Mouse (Mus musculus): ENCODE data around the gene Plxnb1. TPM values are rescaled to one million over a fixed set of nuclear protein-coding genes. Genes with fewer than 3 reads are reported as not detected.
"Not testable (repeated sequence)": the region's sequence is repeated elsewhere in the genome, so short reads cannot be mapped to it uniquely, and the experiment has no call there.

Plxnb1 gene
- polyA plus RNA-seq, 1 experiment from 2014 or later, result 15.7 TPM

DNA sequence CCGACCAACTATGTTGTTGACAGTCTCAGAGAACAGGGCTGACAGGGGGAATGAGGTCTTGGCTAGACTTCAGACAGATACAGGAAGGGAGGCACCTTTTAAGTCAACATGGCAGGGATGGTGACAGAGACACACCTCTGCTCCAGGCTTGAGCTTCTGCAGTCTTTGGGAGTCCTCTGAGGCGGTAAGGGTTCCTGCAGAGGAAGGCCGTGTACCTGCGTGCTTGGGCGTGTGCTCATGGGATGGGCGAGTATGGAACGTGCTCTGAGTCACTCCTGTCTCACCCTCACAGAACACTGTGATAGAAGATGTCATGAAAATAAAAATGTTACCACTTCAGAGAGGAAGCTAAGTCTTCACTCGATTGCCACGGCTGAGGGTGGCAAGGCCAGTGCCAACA, 24.4 kb downstream of the Plxnb1 start:
- WGBS, result 69% methylated on average over 9 of the region's 9 CpGs
- peak; percentile 34; the same call in 1 of the 2 replicates for ATAC-seq (ENCODE audit: insufficient number of reproducible peaks, low FRiP score, low TSS enrichment, low read depth)

DNA sequence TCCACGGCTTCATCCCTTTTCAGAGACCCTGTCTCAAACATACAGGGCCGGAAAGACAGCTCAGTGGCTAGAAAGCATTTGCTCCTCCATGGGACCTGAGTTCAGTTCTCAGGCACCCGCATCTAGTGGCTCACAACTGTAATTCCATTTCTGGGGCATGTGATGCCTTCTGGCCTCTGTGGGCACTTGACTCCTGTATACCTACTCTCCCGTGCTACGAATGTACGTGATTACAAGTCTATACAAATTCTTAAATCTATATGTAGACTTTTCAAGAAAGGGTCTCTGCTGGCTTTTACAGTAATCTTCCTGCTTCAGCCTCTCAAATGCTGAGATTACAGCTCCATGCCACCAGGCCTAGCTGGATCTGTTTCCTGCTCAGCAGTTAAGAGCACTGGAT, 25.8 kb downstream of the Plxnb1 start:
- whole genome bisulfite sequencing, result 82% methylated on average over 6 of the region's 6 CpGs
- Histone ChIP-seq H3K27ac (replicated peaks) (no peak overlapping the region), H3K4me1 (peaks cover 4% of the 10 kb centered on the region; the same call in 1 of the 2 replicates), H3K36me3 (peaks cover 28% of the 10 kb centered on the region), H3K4me3 (replicated peaks) (no peak overlapping the region), H3K9ac (no peak overlapping the region), H3K27me3 (no peaks in the 10 kb centered on the region), H3K9me3 (replicated peaks) (no peaks in the 10 kb centered on the region), H3K4me2 (replicated peaks) (no peak overlapping the region)
- no peak for ATAC-seq (ENCODE audit: insufficient number of reproducible peaks, low FRiP score, low TSS enrichment, low read depth)

More for the DNA sequence above, 24.4 kb downstream of the Plxnb1 start:
- peaks cover 41% of the 10 kb centered on the region for H3K36me3 ChIP-seq
- H3K27me3 ChIP-seq, result no peaks in the 10 kb centered on the region
- peaks cover 4% of the 10 kb centered on the region; the same call in 1 of the 2 replicates for H3K4me1 ChIP-seq
- no peak overlapping the region for H3K4me2 ChIP-seq (replicated peaks)
- no peak overlapping the region for H3K9ac ChIP-seq
- H3K4me3 ChIP-seq (replicated peaks), result no peak overlapping the region
- H3K9me3 ChIP-seq (replicated peaks), result no peaks in the 10 kb centered on the region
- H3K27ac ChIP-seq (replicated peaks), result peak overlapping the region; percentile 68

DNA sequence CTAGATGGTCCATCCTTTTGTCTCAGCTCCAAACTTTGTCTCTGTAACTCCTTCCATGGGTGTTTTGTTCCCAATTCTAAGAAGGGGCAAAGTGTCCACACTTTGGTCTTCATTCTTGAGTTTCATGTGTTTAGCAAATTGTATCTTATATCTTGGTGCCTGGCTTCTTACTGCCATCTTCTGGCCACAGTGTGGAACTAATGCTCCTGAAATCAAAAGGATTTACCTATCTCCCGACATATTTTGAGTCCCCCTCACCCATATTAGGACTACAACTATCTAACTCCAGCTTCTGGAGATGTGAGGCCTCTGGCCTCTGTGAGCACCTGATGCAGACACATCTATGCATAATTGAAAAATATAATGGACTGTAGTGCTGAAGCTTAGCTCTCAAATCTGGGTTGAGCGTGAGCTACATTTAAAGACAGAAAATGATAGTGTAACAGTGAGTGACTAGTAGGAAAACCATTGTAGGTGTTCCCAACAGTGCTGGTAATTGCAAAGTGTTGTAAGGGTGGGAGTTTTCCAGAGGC, 27.4 kb downstream of the Plxnb1 start:
- WGBS, result 43% methylated on average over 2 of the region's 2 CpGs
- no peaks in the 10 kb centered on the region for H3K9me3 ChIP-seq (replicated peaks)
- no peak for ATAC-seq (ENCODE audit: insufficient number of reproducible peaks, low FRiP score, low TSS enrichment, low read depth)
- H3K4me2 ChIP-seq (replicated peaks), result no peak overlapping the region
- H3K4me3 ChIP-seq (replicated peaks), result no peak overlapping the region
- no peak overlapping the region for H3K27ac ChIP-seq (replicated peaks)
- H3K36me3 ChIP-seq, result peaks cover 14% of the 10 kb centered on the region
- H3K9ac ChIP-seq, result no peak overlapping the region
- H3K27me3 ChIP-seq, result no peaks in the 10 kb centered on the region
- H3K4me1 ChIP-seq, result peaks cover 4% of the 10 kb centered on the region; the same call in 1 of the 2 replicates

DNA sequence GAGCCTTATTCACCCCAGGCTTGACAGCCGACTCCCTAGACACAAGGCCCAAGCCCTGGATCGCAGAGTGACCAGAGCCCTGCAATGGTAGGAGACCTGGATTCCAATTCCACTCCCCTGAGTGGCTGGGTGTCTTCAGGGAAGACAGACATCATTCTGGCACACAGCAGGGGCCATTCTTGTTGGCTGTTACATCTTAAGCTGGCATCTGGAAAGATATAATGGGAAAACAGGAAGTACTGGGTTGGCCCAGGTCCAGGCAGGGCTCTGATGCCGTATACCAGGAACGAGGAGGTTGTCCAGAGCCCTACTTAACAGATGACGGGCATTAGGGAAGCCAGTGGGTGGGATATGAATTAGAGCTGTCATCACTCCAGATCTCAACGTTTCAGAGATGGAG, 28.1 kb downstream of the Plxnb1 start:
- WGBS, result 32% methylated on average over 6 of the region's 6 CpGs
- H3K36me3 ChIP-seq, result peaks cover 8% of the 10 kb centered on the region; the same call in 1 of the 2 replicates
- no peak overlapping the region for H3K4me3 ChIP-seq (replicated peaks)
- peaks cover 4% of the 10 kb centered on the region; the same call in 1 of the 2 replicates for H3K4me1 ChIP-seq
- no peak overlapping the region for H3K9ac ChIP-seq
- no peaks in the 10 kb centered on the region for H3K27me3 ChIP-seq
- no peak for ATAC-seq (ENCODE audit: insufficient number of reproducible peaks, low FRiP score, low TSS enrichment, low read depth)
- no peak overlapping the region for H3K4me2 ChIP-seq (replicated peaks)
- no peaks in the 10 kb centered on the region for H3K9me3 ChIP-seq (replicated peaks)
- no peak overlapping the region for H3K27ac ChIP-seq (replicated peaks)

DNA sequence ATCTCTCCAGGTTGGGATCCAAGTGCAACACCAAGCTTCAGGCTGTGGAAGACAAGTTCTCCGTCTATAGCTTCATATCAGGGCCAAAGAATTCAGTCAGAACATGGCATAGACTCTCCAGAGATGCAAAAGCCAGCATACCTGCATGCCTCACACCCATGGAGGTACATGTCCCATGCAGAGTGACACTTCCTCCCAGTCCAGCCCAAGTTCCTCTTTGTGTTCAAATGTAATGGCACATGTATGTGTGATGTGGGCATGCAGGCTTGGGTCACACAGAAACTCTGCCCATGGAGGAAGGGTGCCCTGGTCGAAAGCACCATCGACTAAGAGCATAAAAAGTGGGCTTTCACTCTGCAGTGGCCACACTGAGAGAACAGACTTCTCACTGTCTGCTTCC, 29.0 kb downstream of the Plxnb1 start:
- H3K9ac ChIP-seq, result no peak overlapping the region
- peaks cover 4% of the 10 kb centered on the region; the same call in 1 of the 2 replicates for H3K4me1 ChIP-seq
- no peak for ATAC-seq (ENCODE audit: insufficient number of reproducible peaks, low FRiP score, low TSS enrichment, low read depth)
- no peaks in the 10 kb centered on the region for H3K36me3 ChIP-seq
- no peak overlapping the region for H3K27ac ChIP-seq (replicated peaks)
- 85% methylated on average over 3 of the region's 3 CpGs for WGBS
- H3K9me3 ChIP-seq (replicated peaks), result no peaks in the 10 kb centered on the region
- H3K4me2 ChIP-seq (replicated peaks), result no peak overlapping the region
- H3K27me3 ChIP-seq, result no peaks in the 10 kb centered on the region
- no peak overlapping the region for H3K4me3 ChIP-seq (replicated peaks)

DNA sequence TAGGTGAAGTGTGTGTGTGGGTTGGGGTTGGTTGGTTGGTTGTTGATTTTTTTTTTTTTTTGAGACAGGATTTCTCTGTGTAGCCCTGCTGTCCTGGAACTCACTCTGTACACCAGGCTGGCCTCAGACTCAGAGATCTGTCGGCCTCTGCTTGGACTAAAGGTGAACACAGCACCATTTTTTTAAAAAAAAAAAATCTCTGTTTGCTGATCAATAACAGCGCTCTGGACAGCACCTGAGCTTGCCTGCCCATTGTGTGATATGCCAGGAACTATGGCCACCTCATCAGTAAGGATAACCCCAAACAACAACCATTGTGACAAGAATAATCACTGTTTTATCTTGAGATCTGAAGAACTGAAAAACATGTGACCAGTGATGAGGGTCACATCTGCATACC, 29.9 kb downstream of the Plxnb1 start:
- Histone ChIP-seq H3K4me3 (replicated peaks) (no peak overlapping the region), H3K27me3 (no peaks in the 10 kb centered on the region), H3K9me3 (replicated peaks) (no peaks in the 10 kb centered on the region), H3K9ac (no peak overlapping the region), H3K4me2 (replicated peaks) (no peak overlapping the region), H3K36me3 (no peaks in the 10 kb centered on the region), H3K4me1 (peaks cover 4% of the 10 kb centered on the region; the same call in 1 of the 2 replicates), H3K27ac (replicated peaks) (no peak overlapping the region)
- 86% methylated on average over 2 of the region's 2 CpGs for WGBS
- no peak for ATAC-seq (ENCODE audit: insufficient number of reproducible peaks, low FRiP score, low TSS enrichment, low read depth)

DNA sequence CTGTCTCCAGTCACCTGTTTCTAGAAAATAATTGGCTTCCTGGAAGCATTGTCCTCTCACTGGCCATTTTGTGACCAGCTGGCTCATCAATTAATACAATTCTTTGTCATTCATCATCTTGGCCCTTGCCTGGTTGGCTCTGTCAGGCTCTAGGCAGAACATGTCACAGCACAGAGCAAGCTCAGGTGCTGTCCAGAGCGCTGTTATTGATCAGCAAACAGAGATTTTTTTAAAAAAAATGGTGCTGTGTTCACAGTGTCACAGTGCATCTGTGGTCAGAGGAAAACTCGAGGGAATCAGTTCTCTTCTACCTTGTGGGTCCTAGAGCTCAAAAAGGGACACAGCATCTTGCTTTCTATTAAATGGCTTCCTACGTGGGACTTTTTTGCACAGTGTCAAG, 30.3 kb downstream of the Plxnb1 start:
- Histone ChIP-seq H3K4me3 (replicated peaks) (no peak overlapping the region), H3K4me1 (peaks cover 4% of the 10 kb centered on the region; the same call in 1 of the 2 replicates), H3K27me3 (no peaks in the 10 kb centered on the region), H3K9ac (no peak overlapping the region), H3K36me3 (no peaks in the 10 kb centered on the region), H3K4me2 (replicated peaks) (no peak overlapping the region), H3K9me3 (replicated peaks) (no peaks in the 10 kb centered on the region), H3K27ac (replicated peaks) (no peak overlapping the region)
- 73% methylated on average over 3 of the region's 3 CpGs for WGBS
- ATAC-seq (ENCODE audit: insufficient number of reproducible peaks, low FRiP score, low TSS enrichment, low read depth), result no peak

DNA sequence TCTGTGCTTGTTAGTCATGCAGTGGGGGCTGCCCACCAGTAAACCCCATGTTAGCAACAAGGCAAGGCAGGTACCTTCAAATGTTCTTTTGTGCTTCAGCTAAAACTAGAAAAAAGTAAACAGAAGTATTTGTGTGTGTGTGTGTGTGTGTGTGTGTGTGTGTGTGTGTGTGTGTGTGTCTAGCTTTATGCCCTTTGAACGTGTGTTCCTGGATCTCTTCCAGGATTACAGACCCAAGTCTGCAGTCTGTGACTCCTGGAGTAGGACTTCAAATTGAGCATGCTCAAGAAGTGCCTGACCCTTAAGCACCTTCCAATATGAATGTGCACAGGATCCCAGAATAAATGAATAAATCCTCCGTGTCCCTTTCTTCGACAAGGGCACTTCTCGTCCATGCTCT, 31.9 kb downstream of the Plxnb1 start:
- ATAC-seq (ENCODE audit: insufficient number of reproducible peaks, low FRiP score, low TSS enrichment, low read depth), result no peak
- Histone ChIP-seq H3K4me1 (peaks cover 4% of the 10 kb centered on the region; the same call in 1 of the 2 replicates), H3K36me3 (no peaks in the 10 kb centered on the region), H3K4me2 (replicated peaks) (no peak overlapping the region), H3K27ac (replicated peaks) (no peak overlapping the region), H3K4me3 (replicated peaks) (no peak overlapping the region), H3K9me3 (replicated peaks) (no peaks in the 10 kb centered on the region), H3K9ac (no peak overlapping the region), H3K27me3 (no peaks in the 10 kb centered on the region)
- WGBS, result 74% methylated on average over 4 of the region's 4 CpGs

DNA sequence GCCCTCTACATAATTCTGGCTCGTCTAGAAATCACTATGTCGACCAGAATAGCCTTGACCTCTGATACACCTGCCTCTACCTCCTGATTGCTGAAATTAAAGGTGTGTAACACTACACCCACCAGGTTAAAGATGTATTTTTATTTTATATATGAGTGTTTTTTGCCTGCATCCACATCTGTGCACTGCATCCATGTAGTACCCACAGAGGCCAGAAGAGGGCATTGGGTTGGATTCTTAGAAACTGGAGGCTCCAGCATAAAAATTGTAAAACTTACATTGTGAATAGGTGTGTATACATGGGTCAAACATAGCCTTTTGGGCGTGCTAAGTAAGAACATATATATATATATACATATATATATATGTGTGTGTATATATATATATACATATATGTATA, 33.0 kb downstream of the Plxnb1 start:
- no peaks in the 10 kb centered on the region for H3K36me3 ChIP-seq
- H3K9ac ChIP-seq, result no peak overlapping the region
- peaks cover 1% of the 10 kb centered on the region; the same call in 1 of the 2 replicates for H3K4me1 ChIP-seq
- no peak overlapping the region for H3K4me2 ChIP-seq (replicated peaks)
- H3K27me3 ChIP-seq, result no peaks in the 10 kb centered on the region
- no peaks in the 10 kb centered on the region for H3K9me3 ChIP-seq (replicated peaks)
- 52% methylated on average over 3 of the region's 3 CpGs for WGBS
- no peak overlapping the region for H3K4me3 ChIP-seq (replicated peaks)
- no peak overlapping the region for H3K27ac ChIP-seq (replicated peaks)
- no peak for ATAC-seq (ENCODE audit: insufficient number of reproducible peaks, low FRiP score, low TSS enrichment, low read depth)

DNA sequence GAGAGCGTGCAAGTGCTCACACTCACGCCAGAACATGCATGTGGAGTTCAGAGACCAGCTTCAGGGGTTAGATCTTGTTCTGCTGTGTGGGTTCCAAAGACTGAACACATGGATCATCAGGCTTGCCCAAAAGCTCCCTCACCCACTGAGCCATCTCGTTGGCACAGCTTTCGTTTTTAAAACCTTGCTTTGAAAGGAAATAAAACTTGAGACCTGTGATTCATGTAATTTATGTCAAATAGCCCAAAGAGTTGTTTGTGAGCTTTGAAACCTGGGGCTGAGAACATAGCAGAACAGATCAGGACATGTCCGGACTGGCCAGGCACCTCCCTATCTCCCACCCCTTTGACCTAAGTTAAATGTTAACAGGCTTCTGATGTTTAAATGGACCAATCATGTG, 34.9 kb downstream of the Plxnb1 start:
- no peak overlapping the region for H3K4me2 ChIP-seq (replicated peaks)
- 80% methylated on average over 5 of the region's 5 CpGs for WGBS

DNA sequence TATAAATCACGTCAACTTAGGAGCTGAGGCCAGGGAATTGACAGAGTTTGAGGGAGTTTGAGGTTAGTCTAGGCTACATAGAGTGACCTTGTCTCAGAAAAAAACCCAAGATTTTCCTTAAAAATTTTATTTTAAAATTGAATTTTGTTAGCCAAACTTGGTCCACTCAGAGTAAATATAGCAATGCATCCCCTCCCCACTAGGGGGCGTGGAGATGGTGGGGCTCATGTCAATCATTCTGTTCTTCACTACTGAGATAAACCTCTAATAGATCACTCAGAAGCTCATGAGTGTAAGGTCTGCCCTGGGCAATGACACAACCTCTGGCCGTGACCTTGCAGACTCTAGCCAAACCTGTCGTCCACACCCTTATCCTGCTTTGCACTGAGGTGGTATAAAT, 45.2 kb downstream of the Plxnb1 start:
- H3K27ac ChIP-seq (replicated peaks); H3K9me3 ChIP-seq (replicated peaks); H3K4me1 ChIP-seq; H3K9ac ChIP-seq; H3K4me2 ChIP-seq (replicated peaks); H3K36me3 ChIP-seq; H3K27me3 ChIP-seq; ATAC-seq (ENCODE audit: insufficient number of reproducible peaks, low FRiP score, low TSS enrichment, low read depth); H3K4me3 ChIP-seq (replicated peaks): not testable (repeated sequence)
- 66% methylated on average over 4 of the region's 4 CpGs for WGBS

More for the DNA sequence above, 34.9 kb downstream of the Plxnb1 start:
- no peak for ATAC-seq (ENCODE audit: insufficient number of reproducible peaks, low FRiP score, low TSS enrichment, low read depth)
- Histone ChIP-seq H3K27me3 (no peaks in the 10 kb centered on the region), H3K9ac (no peak overlapping the region), H3K4me1 (no peaks in the 10 kb centered on the region), H3K9me3 (replicated peaks) (no peaks in the 10 kb centered on the region), H3K27ac (replicated peaks) (no peak overlapping the region), H3K36me3 (no peaks in the 10 kb centered on the region), H3K4me3 (replicated peaks) (no peak overlapping the region)

DNA sequence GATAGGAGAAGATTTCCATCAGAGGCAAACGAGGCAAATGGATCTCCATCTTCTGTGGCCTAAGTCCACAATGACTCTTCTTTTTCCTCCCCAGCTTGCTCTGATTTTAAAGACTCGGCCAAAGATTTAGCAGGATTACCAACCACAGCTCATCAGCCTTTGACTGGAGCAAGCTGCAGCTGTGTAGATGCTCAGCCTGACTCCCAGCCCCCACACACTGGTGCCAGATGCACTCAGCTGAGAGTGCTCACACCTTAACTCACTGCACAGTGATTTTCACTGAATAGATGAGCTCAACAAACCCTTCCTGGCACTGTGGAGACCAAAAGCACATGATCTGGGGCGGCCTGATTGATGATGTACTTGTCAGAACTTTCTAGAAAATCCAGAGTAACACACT, 66.8 kb downstream of the Plxnb1 start, which contains the start of gene Fbxw21:
Fbxw21 (minus strand) TSS at position 101 of the 400 bp plus-strand sequence.
- Histone ChIP-seq H3K36me3 (no peaks in the 10 kb centered on the region), H3K9ac (no peak within 1 kb of the TSS), H3K4me1 (no peaks in the 10 kb centered on the region), H3K4me2 (replicated peaks) (no peak within 1 kb of the TSS), H3K27ac (replicated peaks) (no peak within 1 kb of the TSS), H3K4me3 (replicated peaks) (no peak within 1 kb of the TSS), H3K9me3 (replicated peaks) (no peaks in the 10 kb centered on the region), H3K27me3 (no peaks in the 10 kb centered on the region)
- no peak for ATAC-seq (ENCODE audit: insufficient number of reproducible peaks, low FRiP score, low TSS enrichment, low read depth)
- WGBS, result 68% methylated on average over 3 of the region's 3 CpGs
